Mouse (Mus musculus) neural tube, embryonic 11.5 days (tissue): ENCODE results near the gene Gm13694. TPM values are rescaled to one million over a fixed set of nuclear protein-coding genes. Genes with fewer than 3 reads are reported as not detected.

Experiments used
- ATAC-seq: fragments of 200-750 bp; cut with Nextera tagmentation; 2 replicates; pipeline ENCODE4 v1.8.0; 2017; ENCODE audit warnings: moderate number of reproducible peaks, mild to moderate bottlenecking, moderate TSS enrichment, moderate library complexity; ENCODE audit not compliant: insufficient read depth, low FRiP score, low TSS enrichment
- DNase-seq: peaks from one replicate; pipeline ENCODE4 v3.0.0-alpha.2; 2015; ENCODE audit warnings: low spot score
- H3K27ac ChIP-seq: fragments of 300-500 bp; sonication (generic); 2 replicates; pipeline ENCODE4 v1.5.1; 2014; ENCODE audit warnings: low read depth, mild to moderate bottlenecking, low read length
- H3K27me3 ChIP-seq: fragments of 300-500 bp; sonication (generic); 2 replicates; pipeline ENCODE4 v1.6.1; 2014; ENCODE audit warnings: mild to moderate bottlenecking, low read length, mixed read lengths; ENCODE audit not compliant: control insufficient read depth, insufficient read depth
- H3K36me3 ChIP-seq: fragments of 300-500 bp; sonication (generic); 2 replicates; pipeline ENCODE4 v1.6.1; 2014; ENCODE audit warnings: mild to moderate bottlenecking, low read length, moderate library complexity, mixed read lengths; ENCODE audit not compliant: control insufficient read depth, insufficient read depth
- H3K4me1 ChIP-seq: fragments of 300-500 bp; sonication (generic); 2 replicates; pipeline ENCODE4 v1.6.1; 2014; ENCODE audit warnings: low read length, mixed read lengths; ENCODE audit not compliant: control insufficient read depth, insufficient read depth
- H3K4me2 ChIP-seq: fragments of 300-500 bp; sonication (generic); 2 replicates; pipeline ENCODE4 v1.6.1; 2014; ENCODE audit warnings: low read depth, mild to moderate bottlenecking, moderate library complexity
- H3K4me3 ChIP-seq: fragments of 300-500 bp; sonication (generic); 2 replicates; pipeline ENCODE4 v1.5.1; 2014; ENCODE audit warnings: low read depth, low read length
- H3K9ac ChIP-seq: fragments of 300-500 bp; sonication (generic); 2 replicates; pipeline ENCODE4 v1.6.1; 2014; ENCODE audit warnings: mild to moderate bottlenecking, low read length
- H3K9me3 ChIP-seq: fragments of 300-500 bp; sonication (generic); 2 replicates; pipeline ENCODE4 v1.6.1; 2016; ENCODE audit warnings: low read length; ENCODE audit not compliant: control insufficient read depth
- WGBS: fragments of 180-500 bp; shearing (Covaris S2); extraction: QIAGEN DNeasy Blood & Tissue Kit; methylation state at CpG from one replicate; pipeline ENCODE4 v1.1.7; 2014; 5-methylcytosine and 5-hydroxymethylcytosine counted together
- polyA plus RNA-seq: library from polyadenylated mRNA; unstranded; fragments of >200 nt; fragmentation: Nextera tagmentation; extraction: Ambion mirVana; gene quantifications from 2 replicates; pipeline ENCODE4 v1.2.1, GENCODE M21; 2014

Gm13694 gene
- polyA plus RNA-seq, 1 experiment from 2014 or later, result not detected

DNA sequence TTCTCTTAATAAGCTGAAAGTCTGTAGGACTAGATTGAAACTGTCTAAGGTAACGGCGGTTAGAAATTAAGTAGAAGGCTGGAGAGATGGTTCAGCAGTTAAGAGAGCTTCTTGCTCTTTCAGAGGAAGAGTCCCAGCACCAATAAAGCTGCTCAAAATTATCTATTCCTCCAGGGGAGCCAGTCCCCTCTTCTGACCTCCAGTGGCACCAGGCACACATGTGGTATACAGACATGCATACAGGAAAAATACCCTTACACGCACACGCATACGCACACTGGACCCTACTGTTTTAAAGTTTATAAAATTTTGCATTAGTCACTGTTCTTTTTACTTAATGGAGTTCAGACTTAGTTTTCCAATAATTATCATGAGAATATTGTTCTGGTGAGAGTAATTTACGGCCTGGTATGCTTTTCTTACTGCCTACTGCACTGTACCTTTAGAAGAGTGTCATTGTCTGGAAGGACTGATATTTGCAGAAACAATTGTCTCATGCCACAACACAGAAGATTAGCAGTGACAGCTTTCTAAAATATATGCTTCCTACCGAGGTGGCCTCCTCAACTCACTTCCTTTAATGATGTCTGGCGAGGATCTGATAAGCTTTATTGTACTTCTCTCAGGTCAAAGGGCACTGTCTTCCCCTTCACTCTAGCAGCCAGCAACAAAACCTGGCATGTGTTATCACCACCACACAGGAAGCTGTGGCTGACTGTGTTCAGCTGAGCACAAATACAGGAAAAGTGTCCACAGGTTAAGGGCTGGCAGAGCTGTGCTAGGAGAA lies 41.0 kb downstream of the Gm13694 start:
- no peaks in the 10 kb centered on the region for H3K27me3 ChIP-seq
- DNase-seq (no peak), ATAC-seq (no peak)
- no peaks in the 10 kb centered on the region for H3K9me3 ChIP-seq
- no peak overlapping the region for H3K4me3 ChIP-seq
- no peaks in the 10 kb centered on the region for H3K36me3 ChIP-seq
- H3K4me2 ChIP-seq, result no peak overlapping the region
- no peaks in the 10 kb centered on the region for H3K4me1 ChIP-seq
- WGBS, result 76% methylated on average over 8 of the region's 8 CpGs
- no peak overlapping the region for H3K27ac ChIP-seq
- H3K9ac ChIP-seq, result no peak overlapping the region

DNA sequence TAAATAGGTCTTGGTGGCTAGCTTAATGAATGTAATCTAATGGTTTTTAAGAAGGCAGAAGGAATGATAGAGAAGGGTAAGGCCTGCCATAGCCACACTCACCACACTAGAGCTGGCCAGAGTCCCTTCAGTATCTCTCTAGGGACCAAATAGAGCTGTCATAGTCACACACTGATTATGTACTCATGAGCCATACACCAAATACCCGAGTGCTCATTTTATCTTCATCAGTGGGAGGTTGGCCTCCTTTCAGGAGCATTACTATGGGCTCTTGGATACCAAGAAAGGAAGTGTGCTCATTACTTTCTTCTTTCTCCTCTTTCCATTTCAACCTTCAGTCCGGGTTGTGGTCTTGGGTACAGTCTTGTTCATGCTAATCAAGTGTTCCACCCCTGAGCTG lies 43.2 kb downstream of the Gm13694 start:
- no peak overlapping the region for H3K27ac ChIP-seq
- no peak for ATAC-seq
- H3K9me3 ChIP-seq, result no peaks in the 10 kb centered on the region
- no peaks in the 10 kb centered on the region for H3K27me3 ChIP-seq
- no peak overlapping the region for H3K4me3 ChIP-seq
- no peak overlapping the region for H3K4me2 ChIP-seq
- no peaks in the 10 kb centered on the region for H3K36me3 ChIP-seq
- H3K4me1 ChIP-seq, result no peaks in the 10 kb centered on the region
- 82% methylated on average over 2 of the region's 2 CpGs for WGBS
- no peak for DNase-seq
- H3K9ac ChIP-seq, result no peak overlapping the region

DNA sequence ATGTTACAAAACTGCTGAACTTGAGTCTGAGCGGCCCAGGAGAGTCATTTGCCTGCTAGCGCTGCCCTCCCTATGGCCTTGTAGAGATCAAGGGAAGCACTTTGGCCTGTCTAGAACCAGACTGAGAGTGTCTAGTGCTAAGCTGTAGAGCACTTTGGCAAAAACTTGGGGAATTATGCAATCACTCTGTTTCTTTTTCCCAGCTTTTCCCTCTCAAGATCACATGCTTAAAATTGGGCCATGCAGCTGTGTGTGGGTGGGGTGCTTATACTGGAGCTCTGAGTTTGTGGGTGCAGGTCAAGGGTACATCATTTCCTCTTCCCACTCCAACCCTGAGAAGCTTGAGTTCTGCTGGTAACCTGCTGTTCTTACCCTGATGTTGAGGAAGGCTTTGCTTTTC lies 44.2 kb downstream of the Gm13694 start:
- H3K4me2 ChIP-seq, result no peak overlapping the region
- no peaks in the 10 kb centered on the region for H3K9me3 ChIP-seq
- no peaks in the 10 kb centered on the region for H3K27me3 ChIP-seq
- no peak overlapping the region for H3K27ac ChIP-seq
- DNase-seq (no peak), ATAC-seq (no peak)
- no peaks in the 10 kb centered on the region for H3K36me3 ChIP-seq
- no peaks in the 10 kb centered on the region for H3K4me1 ChIP-seq
- 80% methylated on average over 2 of the region's 2 CpGs for WGBS
- no peak overlapping the region for H3K4me3 ChIP-seq
- H3K9ac ChIP-seq, result no peak overlapping the region

DNA sequence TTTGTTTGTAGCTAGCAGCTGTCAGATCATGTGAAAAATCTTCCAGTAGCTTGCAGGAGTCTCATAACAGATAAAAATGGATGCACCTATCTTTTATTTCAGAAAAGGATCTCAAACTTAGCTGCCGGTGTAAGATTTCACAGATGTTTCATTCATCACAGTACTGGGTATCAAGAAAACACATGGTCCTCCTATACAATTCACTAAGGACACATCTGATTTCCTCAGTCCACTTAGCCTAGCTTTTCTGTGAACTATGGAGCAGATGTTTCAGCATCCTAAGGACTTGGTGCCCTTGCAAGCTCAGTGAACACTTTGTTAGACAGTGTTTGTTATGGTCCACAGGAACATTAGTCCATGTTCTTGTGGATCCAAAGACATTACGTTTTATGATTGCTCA lies 44.6 kb downstream of the Gm13694 start:
- H3K27me3 ChIP-seq, result no peaks in the 10 kb centered on the region
- no peak overlapping the region for H3K27ac ChIP-seq
- H3K9me3 ChIP-seq, result no peaks in the 10 kb centered on the region
- no peaks in the 10 kb centered on the region for H3K4me1 ChIP-seq
- 74% methylated on average over 2 of the region's 2 CpGs for WGBS
- no peak overlapping the region for H3K4me3 ChIP-seq
- no peaks in the 10 kb centered on the region for H3K36me3 ChIP-seq
- no peak overlapping the region for H3K9ac ChIP-seq
- no peak for DNase-seq
- no peak overlapping the region for H3K4me2 ChIP-seq
- ATAC-seq, result no peak

DNA sequence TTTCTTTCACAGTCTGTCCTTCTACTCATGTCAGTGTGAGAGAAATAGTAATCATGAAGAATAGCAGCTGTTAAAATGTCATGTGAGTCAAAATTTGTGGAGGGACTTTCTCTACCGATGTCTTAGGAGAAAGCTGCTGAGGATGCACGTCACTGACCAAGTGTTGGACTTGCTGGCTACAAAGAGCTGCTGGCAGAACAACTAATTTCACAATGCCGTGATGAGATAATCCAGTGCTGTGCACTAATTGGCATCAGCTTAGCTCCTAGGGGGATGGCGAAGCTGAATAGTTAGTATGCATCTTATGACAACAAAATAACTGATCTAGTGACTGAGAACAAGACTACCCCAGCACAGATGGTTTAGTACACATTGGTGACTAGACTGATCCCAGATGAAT lies 46.5 kb downstream of the Gm13694 start:
- ATAC-seq, result no peak
- no peaks in the 10 kb centered on the region for H3K4me1 ChIP-seq
- no peak overlapping the region for H3K4me2 ChIP-seq
- H3K9me3 ChIP-seq, result no peaks in the 10 kb centered on the region
- H3K4me3 ChIP-seq, result no peak overlapping the region
- 84% methylated on average over 4 of the region's 4 CpGs for WGBS
- H3K9ac ChIP-seq, result no peak overlapping the region
- H3K27ac ChIP-seq, result no peak overlapping the region
- H3K27me3 ChIP-seq, result no peaks in the 10 kb centered on the region
- H3K36me3 ChIP-seq, result no peaks in the 10 kb centered on the region
- no peak for DNase-seq

Other genes starting within 250 kb of the Gm13694 start
- gene Fam171b, start 166.3 kb upstream of the Gm13694 start, polyA plus RNA-seq, result 64.0 and 73.0 TPM in 2 replicates
- gene Zswim2, start 37.7 kb upstream of the Gm13694 start, polyA plus RNA-seq, result not detected in 2 replicates
- gene Gm13698, start 23.2 kb upstream of the Gm13694 start, polyA plus RNA-seq, result not detected in 2 replicates
- not detected in 2 replicates for gene Gm13693, start 17.4 kb upstream of the Gm13694 start, polyA plus RNA-seq
- not detected in 2 replicates for gene Gm13695, start 11.6 kb upstream of the Gm13694 start, polyA plus RNA-seq
- not detected in 2 replicates for gene Gm13696, start 5.8 kb upstream of the Gm13694 start, polyA plus RNA-seq
- gene Gm13697, start 5.8 kb downstream of the Gm13694 start, polyA plus RNA-seq, result not detected in 2 replicates
- gene Gm13691, start 11.6 kb downstream of the Gm13694 start, polyA plus RNA-seq, result not detected in 2 replicates